Mouse (Mus musculus) bone marrow macrophage, adult 2 months (primary cell): ENCODE results near the gene Osgep. TPM values are rescaled to one million over a fixed set of nuclear protein-coding genes. Genes with fewer than 3 reads are reported as not detected.

ENCODE experiments used
- H3K27ac ChIP-seq: 2 replicates; pipeline ENCODE4 v1.5.1; 2012; ENCODE audit warnings: low read depth, low read length; ENCODE audit not compliant: insufficient read depth
- H3K4me1 ChIP-seq: 2 replicates; pipeline ENCODE4 v1.6.1; 2012; ENCODE audit warnings: low read length; ENCODE audit not compliant: control insufficient read depth, insufficient read depth
- H3K4me3 ChIP-seq: 2 replicates; pipeline ENCODE4 v1.5.1; 2012; ENCODE audit warnings: mild to moderate bottlenecking, low read length, moderate library complexity; ENCODE audit not compliant: insufficient read depth
- CTCF ChIP-seq: IDR thresholded peaks from 2 replicates; pipeline ENCODE4 v1.5.1; 2012; ENCODE audit warnings: low read depth, mild to moderate bottlenecking, low read length, moderate library complexity
- POLR2A ChIP-seq: IDR thresholded peaks from 2 replicates; pipeline ENCODE4 v1.6.1; 2012; ENCODE audit warnings: mild to moderate bottlenecking, low read depth, low read length, borderline replicate concordance
- polyA plus RNA-seq: library from polyadenylated mRNA; stranded (reverse); fragments of >200 nt; gene quantifications from 2 replicates; pipeline ENCODE4 v1.2.4, GENCODE M21; 2012; ENCODE audit not compliant: missing spikeins, insufficient read depth, insufficient read length

Gene Osgep
- polyA plus RNA-seq, 1 experiment = 57.9 TPM

DNA sequence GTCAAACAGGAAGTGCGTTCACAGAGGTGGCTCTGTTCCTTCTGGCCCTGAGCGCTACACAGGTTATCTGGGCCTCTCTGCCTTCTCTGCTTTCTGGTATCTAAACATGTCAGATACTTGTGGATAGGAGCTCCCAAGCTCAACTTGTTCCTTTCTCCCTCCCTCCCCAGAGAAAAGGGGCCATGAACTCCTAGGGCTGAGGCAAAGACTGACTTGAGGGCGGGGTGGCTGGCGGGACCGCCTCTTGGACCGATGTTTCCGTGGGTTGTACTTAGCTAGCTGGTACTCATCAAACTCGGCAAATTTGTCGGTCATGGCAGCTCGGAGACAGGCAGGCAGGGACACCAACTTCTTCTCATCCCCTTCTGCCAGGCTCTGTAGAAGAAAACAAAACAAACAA is 62.1 kb downstream of the Osgep start:
- H3K4me1 ChIP-seq = peaks cover 33% of the 10 kb centered on the region
- no peak for TF ChIP-seq CTCF
- no peak for TF ChIP-seq POLR2A
- H3K27ac ChIP-seq = no peak overlapping the region
- H3K4me3 ChIP-seq = no peak overlapping the region

Other genes with a start within 250 kb of the Osgep start
- gene Olfr747, start 231.7 kb downstream of the Osgep start, polyA plus RNA-seq = not detected in 2 replicates
- not detected in 2 replicates for gene Olfr748, start 217.5 kb downstream of the Osgep start, polyA plus RNA-seq
- not detected in 2 replicates for gene Olfr749, start 179.8 kb downstream of the Osgep start, polyA plus RNA-seq
- 49.3 and 55.7 TPM in 2 replicates for gene Ttc5, start 139.4 kb downstream of the Osgep start, polyA plus RNA-seq
- not detected in 2 replicates for gene Ccnb1ip1, start 117.2 kb downstream of the Osgep start, polyA plus RNA-seq
- gene Parp2, start 117.1 kb downstream of the Osgep start, polyA plus RNA-seq = 75.2 and 77.4 TPM in 2 replicates
- gene Tep1, start 54.3 kb downstream of the Osgep start, polyA plus RNA-seq = 206 and 269 TPM in 2 replicates
- 2.0 and 2.1 TPM in 2 replicates for gene Klhl33, start 27.4 kb downstream of the Osgep start, polyA plus RNA-seq
- gene Apex1, start 75 bp upstream of the Osgep start, polyA plus RNA-seq = 16.7 and 21.3 TPM in 2 replicates
- 131 and 158 TPM in 2 replicates for gene Pip4p1, start 6.0 kb upstream of the Osgep start, polyA plus RNA-seq
- gene Pnp, start 6.2 kb upstream of the Osgep start, polyA plus RNA-seq = 219 and 232 TPM in 2 replicates
- 7.7 and 45.7 TPM in 2 replicates for gene Gm49342, start 19.6 kb upstream of the Osgep start, polyA plus RNA-seq
- 1.7 and 4.5 TPM in 2 replicates for gene Pnp2, start 31.1 kb upstream of the Osgep start, polyA plus RNA-seq
- gene Rnase10, start 82.9 kb upstream of the Osgep start, polyA plus RNA-seq = not detected in 2 replicates
- not detected in 2 replicates for gene Rnase9, start 117.0 kb upstream of the Osgep start, polyA plus RNA-seq
- not detected in 2 replicates for gene Rnase11, start 125.3 kb upstream of the Osgep start, polyA plus RNA-seq
- not detected in 2 replicates for gene Rnase12, start 132.8 kb upstream of the Osgep start, polyA plus RNA-seq
- not detected in 2 replicates for gene Olfr750, start 149.5 kb upstream of the Osgep start, polyA plus RNA-seq
- 164 and 169 TPM in 2 replicates for gene Rnase4, start 166.2 kb upstream of the Osgep start, polyA plus RNA-seq
- gene Ang, start 166.3 kb upstream of the Osgep start, polyA plus RNA-seq = 31.9 and 39.4 TPM in 2 replicates
- not detected in 2 replicates for gene Eddm3b, start 189.5 kb upstream of the Osgep start, polyA plus RNA-seq
- 25.6 and 26.6 TPM in 2 replicates for gene Rnase6, start 199.0 kb upstream of the Osgep start, polyA plus RNA-seq
- not detected in 2 replicates for gene Rnase1, start 221.9 kb upstream of the Osgep start, polyA plus RNA-seq
- not detected in 2 replicates for gene Rnase2b, start 237.4 kb upstream of the Osgep start, polyA plus RNA-seq